Mouse (Mus musculus): ENCODE measurements at regions not wholly inside any gene's neighbourhood (a gene's known extent, or its start where the extent isn't known, plus 50 kb on each side); places are given as distances from the start of the nearest gene placed in this dataset.

GRCm38 (mm10) chr12:26733822-26734557 is 265.0 kb downstream of the Cmpk2 start:
- TF ChIP-seq CTCF (conservative IDR thresholded peaks at IDR 0.05; ENCODE audit: low read length) (no peak), NANOG (IDR thresholded peaks at IDR 0.05; ENCODE audit: borderline replicate concordance, low read length) (no peak), POU5F1 (IDR thresholded peaks at IDR 0.05; ENCODE audit: borderline replicate concordance, low read length) (no peak)

All from E14TG2a.4 (cell line).